Mouse (Mus musculus) limb, embryonic 14.5 days (tissue): Measurements from ENCODE around the gene Tmprss13. TPM values are rescaled to one million over a fixed set of nuclear protein-coding genes. Genes with fewer than 3 reads are reported as not detected.
A peak's percentile ranks its signal among the peaks of the same experiment; 100 is the strongest.

ENCODE experiments used
- ATAC-seq: fragments of 200-750 bp; cut with Nextera tagmentation; 2 replicates; pipeline ENCODE4 v1.8.0; 2017; ENCODE audit warnings: low read depth, moderate number of reproducible peaks, moderate TSS enrichment; ENCODE audit not compliant: low FRiP score
- DNase-seq: peaks from one replicate; pipeline ENCODE4 v3.0.0-alpha.2; 2015; ENCODE audit warnings: low spot score
- H3K27ac ChIP-seq: fragments of 300-500 bp; sonication (generic); replicated peaks from 2 replicates; pipeline ENCODE4 v1.5.1; 2014; ENCODE audit warnings: low read depth, mild to moderate bottlenecking, low read length, moderate library complexity, mixed read lengths
- H3K27me3 ChIP-seq: fragments of 300-500 bp; sonication (generic); 2 replicates; pipeline ENCODE4 v1.6.1; 2014; ENCODE audit warnings: low read length, mixed read lengths; ENCODE audit not compliant: control insufficient read depth, insufficient read depth
- H3K36me3 ChIP-seq: fragments of 300-500 bp; sonication (generic); 2 replicates; pipeline ENCODE4 v1.6.1; 2014; ENCODE audit warnings: mild to moderate bottlenecking, low read length, moderate library complexity, mixed read lengths; ENCODE audit not compliant: control insufficient read depth, insufficient read depth
- H3K4me1 ChIP-seq: fragments of 300-500 bp; sonication (generic); 2 replicates; pipeline ENCODE4 v1.6.1; 2014; ENCODE audit warnings: antibody characterized with exemption, low read length, mixed read lengths; ENCODE audit not compliant: control insufficient read depth, insufficient read depth
- H3K4me2 ChIP-seq: fragments of 300-500 bp; sonication (generic); replicated peaks from 2 replicates; pipeline ENCODE4 v1.6.1; 2014; ENCODE audit warnings: low read depth, mild to moderate bottlenecking, low read length, moderate library complexity; ENCODE audit not compliant: severe bottlenecking
- H3K4me3 ChIP-seq: fragments of 300-500 bp; sonication (generic); replicated peaks from 2 replicates; pipeline ENCODE4 v1.5.1; 2014; ENCODE audit warnings: low read length
- H3K9ac ChIP-seq: fragments of 300-500 bp; sonication (generic); 2 replicates; pipeline ENCODE4 v1.6.1; 2014; ENCODE audit warnings: mild to moderate bottlenecking, low read depth, low read length, moderate library complexity; ENCODE audit not compliant: severe bottlenecking
- H3K9me3 ChIP-seq: fragments of 300-500 bp; sonication (generic); 2 replicates; pipeline ENCODE4 v1.6.1; 2016; ENCODE audit warnings: low read length; ENCODE audit not compliant: control insufficient read depth
- POLR2A ChIP-seq: fragments of 200-500 bp; IDR thresholded peaks from 2 replicates; pipeline ENCODE4 v1.8.0; 2012; ENCODE audit warnings: inconsistent platforms, mild to moderate bottlenecking, moderate library complexity, borderline replicate concordance; ENCODE audit not compliant: insufficient read depth, insufficient read length; ENCODE audit errors: extremely low read depth
- WGBS: fragments of 180-500 bp; shearing (Covaris S2); extraction: QIAGEN DNeasy Blood & Tissue Kit; methylation state at CpG from one replicate; pipeline ENCODE4 v1.1.7; 2014; 5-methylcytosine and 5-hydroxymethylcytosine counted together
- polyA plus RNA-seq, 2 experiments: library from polyadenylated mRNA; depleted of rRNA in 1 of 2; stranded (reverse) in 1 of 2; unstranded in 1 of 2; fragments of >200 nt; fragmentation: Nextera tagmentation in 1 of 2; extraction: Ambion mirVana in 1 of 2; gene quantifications; 2 replicates each; pipeline versions ENCODE4 v1.2.1 to v1.2.3; 2012 to 2014

Tmprss13 gene
- polyA plus RNA-seq, 2 experiments: 2.5 to 5.9 TPM

DNA sequence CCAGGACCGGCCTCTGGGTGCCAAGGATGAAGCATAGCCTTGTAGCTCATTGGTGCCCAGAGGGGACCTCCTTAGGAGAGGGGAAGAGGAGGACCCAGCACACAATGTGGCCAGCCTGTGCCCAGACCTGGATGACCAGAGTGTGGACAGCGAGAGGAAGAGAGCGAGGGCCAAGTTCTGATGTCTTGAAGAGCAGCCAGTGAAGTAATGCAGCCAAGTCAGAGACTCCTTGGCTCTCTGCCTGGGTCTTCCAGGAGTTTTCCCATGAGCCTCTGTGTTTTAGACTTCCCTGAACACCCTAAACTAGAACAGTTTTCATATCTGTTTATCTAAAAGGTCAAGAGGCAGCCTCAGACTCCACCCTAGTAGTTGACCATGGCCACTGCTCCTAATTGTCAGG is 1.3 kb upstream of the Tmprss13 start:
- TF ChIP-seq POLR2A: no peak
- Histone ChIP-seq H3K27ac (no peak overlapping the region), H3K9ac (no peak overlapping the region), H3K4me2 (no peak overlapping the region), H3K4me1 (no peaks in the 10 kb centered on the region), H3K9me3 (no peaks in the 10 kb centered on the region), H3K36me3 (no peaks in the 10 kb centered on the region), H3K27me3 (0 out of 2 replicates have a peak, but pooled peaks cover 5% of the 10 kb centered on the region), H3K4me3 (no peak overlapping the region)
- 94% methylated on average over 3 of the region's 3 CpGs for WGBS
- no peak for ATAC-seq
- peak; percentile 31 for DNase-seq

DNA sequence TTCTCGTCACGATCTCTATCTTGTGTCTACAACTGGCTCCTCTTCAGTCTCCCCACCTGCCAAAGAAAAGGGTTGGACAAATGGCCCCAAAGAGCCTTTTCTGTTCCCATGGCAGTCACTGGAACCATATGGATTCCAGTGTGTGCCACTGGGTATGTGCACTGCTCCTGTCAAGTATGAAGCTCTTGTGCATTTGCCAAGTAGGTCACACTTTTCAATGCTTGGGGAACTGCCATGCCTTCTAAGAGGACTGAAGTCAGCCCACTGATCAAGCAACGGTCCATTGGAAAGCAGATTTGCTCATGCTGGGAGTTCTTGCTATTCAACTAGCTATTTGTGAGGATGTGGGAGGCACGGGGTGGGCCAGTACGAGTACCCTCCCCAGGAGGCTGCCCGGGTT is 2.6 kb downstream of the Tmprss13 start:
- ATAC-seq (no peak), DNase-seq (no peak)
- H3K4me2 ChIP-seq: no peak overlapping the region
- H3K27me3 ChIP-seq: 0 out of 2 replicates have a peak, but pooled peaks cover 5% of the 10 kb centered on the region
- H3K4me3 ChIP-seq: no peak overlapping the region
- no peaks in the 10 kb centered on the region for H3K4me1 ChIP-seq
- no peak overlapping the region for H3K27ac ChIP-seq
- TF ChIP-seq POLR2A: no peak
- 83% methylated on average over 6 of the region's 6 CpGs for WGBS
- no peak overlapping the region for H3K9ac ChIP-seq
- H3K36me3 ChIP-seq: no peaks in the 10 kb centered on the region
- no peaks in the 10 kb centered on the region for H3K9me3 ChIP-seq

DNA sequence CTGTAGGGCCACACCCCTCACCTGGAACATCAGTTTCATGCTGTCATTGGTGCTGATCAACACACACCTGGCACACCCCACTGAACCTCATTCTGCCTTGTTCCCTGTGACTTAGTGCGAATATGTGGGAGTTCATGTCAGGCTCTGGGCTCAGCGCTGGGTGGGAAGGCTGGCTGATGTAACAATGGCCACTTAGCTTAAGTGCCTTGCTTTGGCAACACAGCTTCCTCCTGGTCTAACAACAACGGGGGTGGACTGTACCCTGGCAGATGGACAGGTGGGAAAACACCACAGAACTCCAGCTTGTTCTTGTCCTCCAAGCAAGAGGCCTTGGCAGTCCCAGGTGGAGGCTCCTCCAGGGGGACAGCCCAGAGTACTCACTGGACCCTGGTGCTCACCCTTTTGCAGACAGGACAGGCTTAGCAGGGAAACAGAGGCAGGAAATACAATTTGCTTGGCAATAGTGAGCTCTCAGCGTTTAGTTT is 3.1 kb downstream of the Tmprss13 start:
- 0 out of 2 replicates have a peak, but pooled peaks cover 5% of the 10 kb centered on the region for H3K27me3 ChIP-seq
- no peak overlapping the region for H3K4me2 ChIP-seq
- no peak overlapping the region for H3K27ac ChIP-seq
- H3K4me1 ChIP-seq: no peaks in the 10 kb centered on the region
- H3K36me3 ChIP-seq: no peaks in the 10 kb centered on the region
- ATAC-seq: no peak
- H3K9me3 ChIP-seq: no peaks in the 10 kb centered on the region
- 86% methylated on average over 4 of the region's 4 CpGs for WGBS
- DNase-seq: no peak
- no peak overlapping the region for H3K4me3 ChIP-seq
- no peak for TF ChIP-seq POLR2A
- no peak overlapping the region for H3K9ac ChIP-seq

DNA sequence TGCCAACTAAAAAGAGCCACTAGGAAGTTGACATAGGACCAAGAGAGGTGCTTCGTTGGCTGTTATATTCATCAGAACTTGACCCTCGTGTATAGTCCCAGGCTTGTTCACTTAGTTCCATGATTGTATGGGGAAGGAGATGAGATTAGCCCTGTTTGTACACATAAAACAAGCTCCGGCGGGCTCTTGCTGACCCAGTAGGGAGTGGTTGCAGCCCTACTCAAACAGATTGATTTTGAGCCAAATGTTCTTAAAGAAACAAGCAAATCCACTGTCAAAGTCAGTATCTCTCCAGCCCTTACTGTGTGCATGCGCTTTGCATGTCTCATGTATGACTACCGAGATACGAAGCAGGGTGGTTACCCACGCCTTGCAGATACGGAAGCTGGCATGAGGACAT is 7.5 kb downstream of the Tmprss13 start:
- no peak for ATAC-seq
- Histone ChIP-seq H3K27me3 (no peaks in the 10 kb centered on the region), H3K9ac (no peak overlapping the region), H3K9me3 (no peaks in the 10 kb centered on the region), H3K36me3 (no peaks in the 10 kb centered on the region), H3K4me1 (no peaks in the 10 kb centered on the region), H3K4me2 (no peak overlapping the region), H3K27ac (no peak overlapping the region), H3K4me3 (no peak overlapping the region)
- 87% methylated on average over 9 of the region's 9 CpGs for WGBS
- no peak for TF ChIP-seq POLR2A
- no peak for DNase-seq

DNA sequence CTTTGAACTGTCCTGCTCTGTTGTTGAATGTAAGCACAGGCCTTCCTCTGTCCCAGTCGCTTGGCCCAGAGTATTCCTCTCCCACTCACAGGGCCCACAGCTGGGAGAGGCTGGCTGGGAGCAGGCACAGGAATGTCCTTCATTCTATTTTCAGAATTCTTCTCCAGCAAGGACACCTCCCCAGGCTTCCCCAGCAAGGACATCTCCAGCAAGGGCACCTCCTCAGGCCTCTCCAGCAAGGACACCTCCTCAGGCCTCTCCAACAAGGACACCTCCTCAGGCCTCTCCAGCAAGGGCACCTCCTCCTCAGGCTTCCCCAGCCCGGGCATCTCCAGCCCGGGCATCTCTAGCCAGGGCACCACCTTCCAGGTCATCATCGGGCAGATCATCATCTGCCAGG is 9.4 kb downstream of the Tmprss13 start:
- ATAC-seq (no peak), DNase-seq (no peak)
- no peak overlapping the region for H3K4me3 ChIP-seq
- H3K9ac ChIP-seq: no peak overlapping the region
- no peak for TF ChIP-seq POLR2A
- H3K36me3 ChIP-seq: no peaks in the 10 kb centered on the region
- 98% methylated on average over 4 of the region's 4 CpGs for WGBS
- H3K4me1 ChIP-seq: no peaks in the 10 kb centered on the region
- H3K9me3 ChIP-seq: no peaks in the 10 kb centered on the region
- H3K27ac ChIP-seq: no peak overlapping the region
- H3K27me3 ChIP-seq: no peaks in the 10 kb centered on the region
- H3K4me2 ChIP-seq: no peak overlapping the region

DNA sequence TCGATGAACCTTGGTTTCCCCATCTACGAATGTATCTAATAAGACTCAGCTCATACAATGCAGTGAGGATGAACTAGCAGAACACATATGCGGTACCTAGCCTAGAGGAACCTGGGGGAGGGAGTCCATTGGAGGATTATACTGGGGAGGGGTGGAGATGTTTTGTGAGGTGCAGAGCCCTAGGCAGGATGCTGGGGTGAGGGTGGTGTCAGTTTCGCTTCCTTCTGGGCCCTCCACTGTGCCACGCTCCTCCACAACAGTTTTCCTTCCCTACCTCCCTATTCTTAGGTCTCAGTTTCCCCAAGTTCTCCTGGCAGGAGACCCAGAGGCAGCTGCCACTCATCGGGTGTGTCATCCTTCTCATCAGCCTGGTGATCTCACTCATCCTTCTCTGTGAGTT is 10.7 kb downstream of the Tmprss13 start:
- Histone ChIP-seq H3K9ac (no peak overlapping the region), H3K27me3 (no peaks in the 10 kb centered on the region), H3K4me3 (no peak overlapping the region), H3K9me3 (no peaks in the 10 kb centered on the region), H3K4me1 (no peaks in the 10 kb centered on the region), H3K27ac (no peak overlapping the region), H3K36me3 (no peaks in the 10 kb centered on the region), H3K4me2 (no peak overlapping the region)
- ATAC-seq: no peak
- 90% methylated on average over 6 of the region's 6 CpGs for WGBS
- no peak for DNase-seq
- TF ChIP-seq POLR2A: no peak
